Mouse (Mus musculus) MEL (cell line): ENCODE measurements around the gene Unc45b. TPM values are rescaled to one million over a fixed set of nuclear protein-coding genes. Genes with fewer than 3 reads are reported as not detected.
A peak's percentile ranks its signal among the peaks of the same experiment; 100 is the strongest.

Experiments used
- DNase-seq: peaks from one replicate; pipeline ENCODE4 v3.0.0; 2011; ENCODE audit warnings: low read depth, low spot score
- H3K27ac ChIP-seq: 2 replicates; pipeline ENCODE4 v1.5.1; 2012; ENCODE audit warnings: low read depth, mild to moderate bottlenecking, control low read depth, low read length, moderate library complexity; ENCODE audit not compliant: control insufficient read depth
- H3K27me3 ChIP-seq, 2 experiments: fragments of 150-350 bp in 1 of 2; sonication (generic) in 1 of 2; 2 replicates each; pipeline ENCODE4 v1.6.1; 2012; ENCODE audit warnings: low read length in 2 of 2, mild to moderate bottlenecking in 2 of 2, improper control_type of control experiment in 1 of 2, moderate library complexity in 1 of 2; ENCODE audit not compliant: insufficient read depth in 2 of 2, control insufficient read depth in 1 of 2
- H3K36me3 ChIP-seq, 2 experiments: 2 replicates each; pipeline ENCODE4 v1.6.1; 2012 to 2014; ENCODE audit warnings: low read length in 2 of 2, improper control_type of control experiment in 1 of 2, inconsistent platforms in 1 of 2, mild to moderate bottlenecking in 1 of 2; ENCODE audit not compliant: insufficient read depth in 2 of 2, control insufficient read depth in 1 of 2
- H3K4me1 ChIP-seq, 2 experiments: fragments of 150-350 bp in 1 of 2; sonication (generic) in 1 of 2; 2 replicates each; pipeline ENCODE4 v1.6.1; 2012; ENCODE audit warnings: low read length in 2 of 2, improper control_type of control experiment in 1 of 2, mild to moderate bottlenecking in 1 of 2; ENCODE audit not compliant: insufficient read depth in 2 of 2, control insufficient read depth in 1 of 2
- H3K4me3 ChIP-seq, 2 experiments: fragments of 150-350 bp in 1 of 2; sonication (generic) in 1 of 2; 2 replicates each; pipeline ENCODE4 v1.5.1; 2012; ENCODE audit warnings: low read depth in 2 of 2, low read length in 2 of 2, mild to moderate bottlenecking in 2 of 2, moderate library complexity in 2 of 2, control low read depth in 1 of 2, improper control_type of control experiment in 1 of 2; ENCODE audit not compliant: control insufficient read depth in 1 of 2, insufficient read depth in 1 of 2
- H3K79me2 ChIP-seq: 2 replicates; pipeline ENCODE4 v1.6.1; 2012; ENCODE audit warnings: mild to moderate bottlenecking, low read length, moderate library complexity; ENCODE audit not compliant: control insufficient read depth, poor library complexity, insufficient read depth
- H3K9ac ChIP-seq: 2 replicates; pipeline ENCODE4 v1.6.1; 2012; ENCODE audit warnings: low read depth, mild to moderate bottlenecking, control low read depth, low read length, moderate library complexity; ENCODE audit not compliant: control insufficient read depth, poor library complexity, severe bottlenecking
- H3K9me3 ChIP-seq: fragments of 150-350 bp; sonication (generic); replicated peaks from 2 replicates; pipeline ENCODE4 v1.6.1; 2012; ENCODE audit warnings: mild to moderate bottlenecking, low read length, improper control_type of control experiment, moderate library complexity; ENCODE audit not compliant: insufficient read depth
- BHLHE40 ChIP-seq: IDR thresholded peaks from 2 replicates; pipeline ENCODE4 v1.6.1; 2012; ENCODE audit warnings: low read depth, mild to moderate bottlenecking, inconsistent platforms, low read length, improper control_type of control experiment, borderline replicate concordance
- CHD1 ChIP-seq: IDR thresholded peaks from 2 replicates; pipeline ENCODE4 v1.6.1; 2012; ENCODE audit warnings: low read depth, mild to moderate bottlenecking, inconsistent platforms, low read length, improper control_type of control experiment
- CHD2 ChIP-seq: IDR thresholded peaks from 2 replicates; pipeline ENCODE4 v1.6.1; 2011; ENCODE audit warnings: low read length, improper control_type of control experiment
- CTCF ChIP-seq, 3 experiments: IDR thresholded peaks in 2 of 3; conservative IDR thresholded peaks in 1 of 3; 2 replicates each; pipeline ENCODE4 v1.5.1; 2011 to 2012; ENCODE audit warnings: low read length in 3 of 3, low read depth in 2 of 3, mild to moderate bottlenecking in 2 of 3, improper control_type of control experiment in 1 of 3, inconsistent platforms in 1 of 3, mixed read lengths in 1 of 3, moderate library complexity in 1 of 3; ENCODE audit not compliant: control insufficient read depth in 1 of 3, insufficient read depth in 1 of 3, poor library complexity in 1 of 3, severe bottlenecking in 1 of 3
- E2F4 ChIP-seq: IDR thresholded peaks from 2 replicates; pipeline ENCODE4 v1.6.1; 2011; ENCODE audit warnings: low read depth, low read length, improper control_type of control experiment, borderline replicate concordance
- ELF1 ChIP-seq: IDR thresholded peaks from 2 replicates; pipeline ENCODE4 v1.6.1; 2014; ENCODE audit warnings: low read depth, mild to moderate bottlenecking, inconsistent platforms, low read length, improper control_type of control experiment, moderate library complexity
- EP300 ChIP-seq, 2 experiments: IDR thresholded peaks; 2 replicates each; pipeline ENCODE4 v1.6.1; 2011; ENCODE audit warnings: improper control_type of control experiment in 2 of 2, low read length in 2 of 2, low read depth in 1 of 2, mild to moderate bottlenecking in 1 of 2
- ETS1 ChIP-seq: IDR thresholded peaks from 2 replicates; pipeline ENCODE4 v1.6.1; 2012; ENCODE audit warnings: low read depth, mild to moderate bottlenecking, inconsistent platforms, low read length, improper control_type of control experiment, moderate library complexity
- KAT2A ChIP-seq: conservative IDR thresholded peaks from 2 replicates; pipeline ENCODE4 v1.6.1; 2012; ENCODE audit warnings: low read depth, low read length, improper control_type of control experiment, inconsistent platforms
- MAFK ChIP-seq: IDR thresholded peaks from 2 replicates; pipeline ENCODE4 v1.6.1; 2011; ENCODE audit warnings: low read depth, mild to moderate bottlenecking, low read length, improper control_type of control experiment, borderline replicate concordance
- MAX ChIP-seq: IDR thresholded peaks from 2 replicates; pipeline ENCODE4 v1.6.1; 2011; ENCODE audit warnings: low read length, improper control_type of control experiment
- MAZ ChIP-seq: IDR thresholded peaks from 2 replicates; pipeline ENCODE4 v1.6.1; 2012; ENCODE audit warnings: low read depth, mild to moderate bottlenecking, inconsistent platforms, low read length, improper control_type of control experiment
- MXI1 ChIP-seq: IDR thresholded peaks from 2 replicates; pipeline ENCODE4 v1.6.1; 2011; ENCODE audit warnings: mild to moderate bottlenecking, low read depth, low read length, improper control_type of control experiment
- MYB ChIP-seq: IDR thresholded peaks from 2 replicates; pipeline ENCODE4 v1.6.1; 2011; ENCODE audit warnings: mild to moderate bottlenecking, low read depth, low read length, improper control_type of control experiment
- MYC ChIP-seq: IDR thresholded peaks from 2 replicates; pipeline ENCODE4 v1.6.1; 2011; ENCODE audit warnings: low read depth, mild to moderate bottlenecking, low read length, improper control_type of control experiment, moderate library complexity
- POLR2AphosphoS2 ChIP-seq: IDR thresholded peaks from 2 replicates; pipeline ENCODE4 v1.6.1; 2011; ENCODE audit warnings: low read length, improper control_type of control experiment
- POLR2AphosphoS5 ChIP-seq: IDR thresholded peaks from 2 replicates; pipeline ENCODE4 v1.6.1; 2012; ENCODE audit warnings: low read depth, borderline replicate concordance, mild to moderate bottlenecking, inconsistent platforms, low read length, moderate library complexity, mixed read lengths
- RAD21 ChIP-seq: IDR thresholded peaks from 2 replicates; pipeline ENCODE4 v1.6.1; 2011; ENCODE audit warnings: mild to moderate bottlenecking, low read depth, low read length, improper control_type of control experiment
- RCOR1 ChIP-seq: IDR thresholded peaks from 2 replicates; pipeline ENCODE4 v1.6.1; 2012; ENCODE audit warnings: low read depth, mild to moderate bottlenecking, inconsistent platforms, low read length, improper control_type of control experiment
- SIN3A ChIP-seq: IDR thresholded peaks from 2 replicates; pipeline ENCODE4 v1.6.1; 2012; ENCODE audit warnings: low read length, improper control_type of control experiment, inconsistent platforms
- TAL1 ChIP-seq: IDR thresholded peaks from 2 replicates; pipeline ENCODE4 v1.6.1; 2012; ENCODE audit warnings: mild to moderate bottlenecking, inconsistent platforms, low read length, moderate library complexity, mixed read lengths
- UBTF ChIP-seq: IDR thresholded peaks from 2 replicates; pipeline ENCODE4 v1.6.1; 2012; ENCODE audit warnings: low read depth, mild to moderate bottlenecking, inconsistent platforms, low read length, improper control_type of control experiment, moderate library complexity, borderline replicate concordance; ENCODE audit not compliant: insufficient read depth
- USF2 ChIP-seq, 2 experiments: IDR thresholded peaks; 2 replicates each; pipeline ENCODE4 v1.6.1; 2011 to 2012; ENCODE audit warnings: improper control_type of control experiment in 2 of 2, low read length in 2 of 2, borderline replicate concordance in 1 of 2, inconsistent platforms in 1 of 2, low read depth in 1 of 2, mild to moderate bottlenecking in 1 of 2; ENCODE audit not compliant: insufficient read depth in 1 of 2
- ZKSCAN1 ChIP-seq: IDR thresholded peaks from 2 replicates; pipeline ENCODE4 v1.6.1; 2012; ENCODE audit warnings: low read depth, mild to moderate bottlenecking, inconsistent platforms, low read length, improper control_type of control experiment, moderate library complexity
- ZMIZ1 ChIP-seq: IDR thresholded peaks from 2 replicates; pipeline ENCODE4 v1.6.1; 2012; ENCODE audit warnings: low read depth, mild to moderate bottlenecking, inconsistent platforms, low read length, improper control_type of control experiment, moderate library complexity
- ZNF384 ChIP-seq: IDR thresholded peaks from 2 replicates; pipeline ENCODE4 v1.6.1; 2012; ENCODE audit warnings: low read depth, mild to moderate bottlenecking, inconsistent platforms, low read length, improper control_type of control experiment
- polyA plus RNA-seq, 2 experiments: library from polyadenylated mRNA; stranded (reverse) in 1 of 2; unstranded in 1 of 2; fragments of >175 nt in 1 of 2; fragments of >200 nt in 1 of 2; gene quantifications; 2 replicates each; pipeline versions ENCODE4 v1.2.1 to v1.2.4; 2012; ENCODE audit warnings: low replicate concordance in 2 of 2, low read depth in 1 of 2; ENCODE audit not compliant: insufficient read length in 2 of 2, insufficient read depth in 1 of 2, missing spikeins in 1 of 2
- total RNA-seq: library from RNA; depleted of rRNA; stranded (reverse); fragments of 300-350 nt; gene quantifications from 2 replicates; pipeline ENCODE4 v1.2.3, GENCODE M21; 2012

Gene Unc45b
- total and polyA plus RNA-seq, 3 experiments = 0.08 to 0.29 TPM; not detected in 1

DNA sequence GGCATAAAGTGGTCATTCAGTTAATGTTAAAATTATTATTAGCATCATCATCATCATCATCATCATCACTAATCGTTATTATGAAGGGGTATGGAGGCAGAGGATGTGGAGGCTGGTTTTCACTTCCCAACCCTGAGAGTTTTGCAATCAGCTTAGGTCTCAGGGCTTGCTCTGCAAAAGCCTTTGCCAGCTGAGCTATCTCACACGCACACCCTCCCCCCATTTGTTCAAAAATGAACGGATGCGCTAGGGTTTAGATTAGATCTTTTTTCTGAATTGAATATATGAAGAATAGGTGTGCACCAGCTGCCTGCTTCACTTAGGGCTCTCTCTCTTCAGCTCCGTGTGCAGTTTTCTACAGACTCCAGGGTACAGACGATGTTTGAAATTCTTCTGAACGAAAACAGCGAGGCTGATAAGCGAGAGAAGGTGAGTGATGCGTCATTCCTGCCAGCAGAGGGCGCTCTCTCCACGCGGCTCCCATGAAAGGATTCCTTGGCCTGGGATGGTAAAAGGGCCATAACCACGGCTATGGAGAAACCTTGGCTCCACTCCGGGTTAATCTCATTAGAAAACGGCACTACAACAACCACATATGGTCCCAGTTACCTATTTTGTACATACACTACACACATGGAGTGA lies 4.5 kb downstream of the Unc45b start (continued):
- TF ChIP-seq ELF1 (no peak), MAZ (no peak), TAL1 (no peak), USF2 (IDR thresholded peaks at IDR 0.05; ENCODE audit: borderline replicate concordance in 1 of 2, insufficient read depth in 1 of 2, low read depth in 1 of 2, low read length in 2 of 2) (no peak), CHD2 (no peak), E2F4 (no peak), UBTF (no peak), MYC (0 out of 2 replicates have a peak, but pooled peaks have one; percentile 32), MAFK (no peak), CHD1 (no peak), MYB (no peak), ETS1 (no peak), ZNF384 (no peak), SIN3A (peak; percentile 46; the same call in 1 of the 2 replicates), KAT2A (no peak), MXI1 (no peak), POLR2AphosphoS5 (no peak), RAD21 (no peak; the same call in none of the 2 replicates), CTCF (IDR thresholded peaks at IDR 0.05 in 2 of 3, conservative IDR thresholded peaks at IDR 0.05 in 1 of 3; ENCODE audit: control insufficient read depth in 1 of 3, insufficient read depth in 1 of 3, low read depth in 2 of 3, low read length in 3 of 3, poor library complexity in 1 of 3, severe bottlenecking in 1 of 3) (peak; percentile 97 to 100 (median 99)), POLR2AphosphoS2 (no peak)

DNA sequence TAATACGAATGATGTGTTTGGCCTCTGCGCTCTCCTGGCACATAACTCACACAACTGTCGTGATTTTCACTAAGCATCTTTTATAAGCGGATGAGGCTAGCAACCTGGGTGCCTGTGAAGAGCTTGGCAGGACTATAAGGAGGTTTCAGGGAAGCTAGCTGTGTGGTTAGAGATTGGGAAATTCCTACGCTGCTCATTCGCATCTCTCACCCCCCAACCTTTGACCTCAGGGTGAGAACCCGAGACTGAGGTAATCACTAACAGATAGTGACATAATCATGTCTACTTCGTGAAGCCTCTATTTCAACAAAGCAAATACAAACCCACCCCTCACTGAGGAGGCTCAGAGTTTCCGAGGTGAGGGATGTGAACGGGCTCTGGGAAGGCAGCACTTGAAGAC lies 10.4 kb downstream of the Unc45b start:
- Histone ChIP-seq H3K9me3 (no peaks in the 10 kb centered on the region), H3K4me3 (no peak overlapping the region), H3K4me1 (no peaks in the 10 kb centered on the region), H3K36me3 (no peaks in the 10 kb centered on the region), H3K27me3 (no peaks in the 10 kb centered on the region; a peak in 1 of 4 replicates), H3K79me2 (no peaks in the 10 kb centered on the region), H3K9ac (no peak overlapping the region), H3K27ac (no peak overlapping the region)
- DNase-seq = no peak
- TF ChIP-seq CHD2 (no peak), BHLHE40 (no peak), MXI1 (no peak), ZMIZ1 (no peak), MAX (no peak), EP300 (IDR thresholded peaks at IDR 0.05; ENCODE audit: low read depth in 1 of 2, low read length in 2 of 2) (no peak), POLR2AphosphoS2 (no peak), ZNF384 (no peak), ZKSCAN1 (no peak), RCOR1 (no peak), POLR2AphosphoS5 (no peak), MYB (no peak), E2F4 (no peak)
